Mouse (Mus musculus) MEL (cell line): ENCODE measurements around the gene Vmn1r32. TPM values are rescaled to one million over a fixed set of nuclear protein-coding genes. Genes with fewer than 3 reads are reported as not detected.

ENCODE experiments used
- polyA plus RNA-seq, 2 experiments: library from polyadenylated mRNA; stranded (reverse) in 1 of 2; unstranded in 1 of 2; fragments of >175 nt in 1 of 2; fragments of >200 nt in 1 of 2; gene quantifications; 2 replicates each; pipeline versions ENCODE4 v1.2.1 to v1.2.4; 2012; ENCODE audit warnings: low replicate concordance in 2 of 2, low read depth in 1 of 2; ENCODE audit not compliant: insufficient read length in 2 of 2, insufficient read depth in 1 of 2, missing spikeins in 1 of 2
- total RNA-seq: library from RNA; depleted of rRNA; stranded (reverse); fragments of 300-350 nt; gene quantifications from 2 replicates; pipeline ENCODE4 v1.2.3, GENCODE M21; 2012; rRNA removed

Gene Vmn1r32
- total and polyA plus RNA-seq, 3 experiments = 0.19 TPM; not detected in 2

Other genes with a start within 250 kb of the Vmn1r32 start
- gene Mad2l1, start 24.7 kb downstream of the Vmn1r32 start, total RNA-seq = 63.9 and 72.0 TPM in 2 replicates
- 100 to 1,000 TPM in 1 of 2 experiments, 10 to 100 TPM in 1; 68.8 to 102 TPM for gene Mad2l1, start 24.7 kb downstream of the Vmn1r32 start, polyA plus RNA-seq
- not detected in 2 replicates for gene Vmn1r33, start 58.2 kb upstream of the Vmn1r32 start, total RNA-seq
- gene Vmn1r33, start 58.2 kb upstream of the Vmn1r32 start, polyA plus RNA-seq = not detected
- not detected in 2 replicates for gene Vmn1r34, start 83.8 kb upstream of the Vmn1r32 start, total RNA-seq
- not detected for gene Vmn1r34, start 83.8 kb upstream of the Vmn1r32 start, polyA plus RNA-seq
- gene Vmn1r35, start 125.8 kb upstream of the Vmn1r32 start, total RNA-seq = not detected in 2 replicates
- gene Vmn1r35, start 125.8 kb upstream of the Vmn1r32 start, polyA plus RNA-seq = not detected
- not detected in 2 replicates for gene Vmn1r36, start 159.1 kb upstream of the Vmn1r32 start, total RNA-seq
- not detected for gene Vmn1r36, start 159.1 kb upstream of the Vmn1r32 start, polyA plus RNA-seq
- gene Vmn1r37, start 169.3 kb upstream of the Vmn1r32 start, total RNA-seq = not detected in 2 replicates
- not detected for gene Vmn1r37, start 169.3 kb upstream of the Vmn1r32 start, polyA plus RNA-seq
- not detected in 2 replicates for gene Vmn1r38, start 222.5 kb upstream of the Vmn1r32 start, total RNA-seq
- gene Vmn1r38, start 222.5 kb upstream of the Vmn1r32 start, polyA plus RNA-seq = not detected